Mouse (Mus musculus): Measurements from ENCODE around the gene Inhbe.

The Inhbe gene

GRCm38 (mm10) chr10:127352187-127352586 lies 2.0 kb downstream of the Inhbe start:
- POLR2A ChIA-PET = interaction anchor here in 3 of 4 experiments (1.0 to 6.0 kb wide), 11 partner anchors 12 to 187 kb away, joined by 3 to 46 read pairs (median 6); partner anchors contain the start of genes Gli1 (in 2 of the 3), B4galnt1 (in 1 of the 3), Mars (in 1 of the 3) and R3hdm2 (in 1 of the 3)

GRCm38 (mm10) chr10:127351719-127352118 lies 2.5 kb downstream of the Inhbe start:
- ChIA-PET POLR2A (interaction anchor here in 3 of 4 experiments (0.6 to 6.0 kb wide), 21 partner anchors 10 to 446 kb away, joined by 3 to 46 read pairs (median 5); partner anchors contain the start of genes Gli1 (in 3 of the 3), R3hdm2 (in 2 of the 3), Arhgap9 (in 1 of the 3) and B4galnt1 (in 1 of the 3)), CTCF (interaction anchor here (0.5 to 5.2 kb wide), 30 partner anchors 10 to 1594 kb away, joined by 3 to 180 read pairs (median 4); partner anchors contain the start of genes Gli1 (in 3 of the 4), Arhgap9 (in 1 of the 4), B4galnt1 (in 1 of the 4) and Inhbc (in 1 of the 4))

More at GRCm38 (mm10) chr10:127352187-127352586, 2.0 kb downstream of the Inhbe start:
- CTCF ChIA-PET = interaction anchor here in 3 of 4 experiments (0.5 to 5.2 kb wide), 18 partner anchors 10 to 304 kb away, joined by 3 to 180 read pairs (median 3); partner anchors contain the start of genes Gli1 (in 2 of the 3), Arhgap9 (in 1 of the 3), Inhbc (in 1 of the 3) and Ndufa4l2 (in 1 of the 3)

GRCm38 (mm10) chr10:127351285-127351595 lies 3.0 kb downstream of the Inhbe start:
- CTCF ChIA-PET = interaction anchor here (0.6 to 5.2 kb wide), 60 partner anchors 9 to 1595 kb away, joined by 3 to 180 read pairs (median 4); partner anchors contain the start of genes Gli1 (in 3 of the 4), Arhgap9 (in 2 of the 4), B4galnt1 (in 1 of the 4) and Inhbc (in 1 of the 4)

GRCm38 (mm10) chr10:127350594-127351284 lies 3.5 kb downstream of the Inhbe start:
- CTCF ChIA-PET = interaction anchor here (0.5 to 5.2 kb wide), 73 partner anchors 9 to 658 kb away, joined by 3 to 180 read pairs (median 4); partner anchors contain the start of genes Gli1 (in 3 of the 4), Arhgap9 (in 2 of the 4), B4galnt1 (in 1 of the 4) and Gpr182 (in 1 of the 4)
- POLR2A ChIA-PET = interaction anchor here (0.5 to 6.0 kb wide), 30 partner anchors 9 to 445 kb away, joined by 3 to 46 read pairs (median 4); partner anchors contain the start of genes Gli1 (in 3 of the 4), R3hdm2 (in 2 of the 4), Arhgap9 (in 1 of the 4) and Inhbc (in 1 of the 4)

More at GRCm38 (mm10) chr10:127351285-127351595, 3.0 kb downstream of the Inhbe start:
- POLR2A ChIA-PET = interaction anchor here in 3 of 4 experiments (0.5 to 6.0 kb wide), 28 partner anchors 9 to 445 kb away, joined by 3 to 46 read pairs (median 4); partner anchors contain the start of genes Gli1 (in 3 of the 3), R3hdm2 (in 2 of the 3), Arhgap9 (in 1 of the 3) and B4galnt1 (in 1 of the 3)

- ChIA-PET CTCF (interaction anchor here (0.6 to 5.2 kb wide), 53 partner anchors 8 to 538 kb away, joined by 3 to 180 read pairs (median 4); partner anchors contain the start of genes Gli1 (in 3 of the 4), Arhgap9 (in 2 of the 4), Gpr182 (in 1 of the 4) and Inhbc (in 1 of the 4)), POLR2A (interaction anchor here in 3 of 4 experiments (1.1 to 6.0 kb wide), 15 partner anchors 8 to 318 kb away, joined by 4 to 46 read pairs (median 6); partner anchors contain the start of genes Gli1 (in 3 of the 3), Mars (in 1 of the 3), Nab2 (in 1 of the 3) and R3hdm2 (in 1 of the 3))
Observed at GRCm38 (mm10) chr10:127349810-127350209, 4.4 kb downstream of the Inhbe start.

- CTCF ChIA-PET = interaction anchor here (0.5 to 5.2 kb wide), 70 partner anchors 9 to 822 kb away, joined by 3 to 180 read pairs (median 4); partner anchors contain the start of genes Arhgap9 (in 2 of the 4), Inhbc (in 2 of the 4), Atp5b (in 1 of the 4) and Gli1 (in 1 of the 4)
- POLR2A ChIA-PET = interaction anchor here (0.5 to 6.0 kb wide), 20 partner anchors 9 to 1150 kb away, joined by 3 to 46 read pairs (median 3); partner anchors contain the start of genes Gli1 (in 1 of the 4) and Os9 (in 1 of the 4)
Observed at GRCm38 (mm10) chr10:127348957-127349356, 5.3 kb downstream of the Inhbe start.

- ChIA-PET POLR2A (no interaction called here), CTCF (interaction anchor here in 2 of 4 experiments (1.1 to 1.6 kb wide), 3 partner anchors 24 to 167 kb away, joined by 3 to 4 read pairs (median 3); partner anchors contain the start of gene R3hdm2 (in 1 of the 2))
Observed at GRCm38 (mm10) chr10:127346173-127346572, 8.0 kb downstream of the Inhbe start.

GRCm38 (mm10) chr10:127343029-127343428 lies 11.2 kb downstream of the Inhbe start:
- POLR2A ChIA-PET = interaction anchor here in 2 of 4 experiments (1.3 to 4.6 kb wide), 4 partner anchors 8 to 371 kb away, joined by 4 to 25 read pairs (median 4); partner anchors contain the start of gene Pip4k2c (in 1 of the 2)

GRCm38 (mm10) chr10:127341891-127342639 lies 12.1 kb downstream of the Inhbe start, which contains the start of gene Gli1:
Gene Gli1 (minus strand): TSS chr10:127341974.
- POLR2A ChIA-PET = interaction anchor here in 3 of 4 experiments (0.6 to 4.6 kb wide), 20 partner anchors 8 to 1365 kb away, joined by 3 to 25 read pairs (median 4); partner anchors contain the start of gene Pip4k2c (in 2 of the 3)

More at GRCm38 (mm10) chr10:127343029-127343428, 11.2 kb downstream of the Inhbe start:
- CTCF ChIA-PET = interaction anchor here (0.6 to 13.4 kb wide), 8 partner anchors 7 to 408 kb away, joined by 3 to 180 read pairs (median 5); partner anchors contain the start of gene Arhgap9 (in 2 of the 4)

GRCm38 (mm10) chr10:127341360-127341690 lies 12.9 kb downstream of the Inhbe start:
- POLR2A ChIA-PET = interaction anchor here in 3 of 4 experiments (0.6 to 5.7 kb wide), 17 partner anchors 9 to 1366 kb away, joined by 3 to 26 read pairs (median 5); partner anchors contain the start of gene Pip4k2c (in 1 of the 3)
- CTCF ChIA-PET = interaction anchor here (0.6 to 13.4 kb wide), 15 partner anchors 9 to 338 kb away, joined by 3 to 180 read pairs (median 4); partner anchors contain the start of genes Arhgap9 (in 2 of the 4) and Agap2 (in 1 of the 4)

More at GRCm38 (mm10) chr10:127341891-127342639, 12.1 kb downstream of the Inhbe start, which contains the start of gene Gli1:
- CTCF ChIA-PET = interaction anchor here (0.6 to 13.4 kb wide), 16 partner anchors 8 to 337 kb away, joined by 3 to 180 read pairs (median 4); partner anchors contain the start of genes Arhgap9 (in 2 of the 4) and Agap2 (in 1 of the 4)

- ChIA-PET POLR2A (interaction anchor here in 3 of 4 experiments (0.7 to 6.4 kb wide), 14 partner anchors 9 to 170 kb away, joined by 3 to 46 read pairs (median 4); partner anchors contain the start of genes Mars (in 1 of the 3) and Pip4k2c (in 1 of the 3)), CTCF (interaction anchor here (0.9 to 13.4 kb wide), 9 partner anchors 9 to 336 kb away, joined by 3 to 180 read pairs (median 20); partner anchors contain the start of gene Arhgap9 (in 1 of the 4))
Observed at GRCm38 (mm10) chr10:127340577-127341359, 13.4 kb downstream of the Inhbe start.

- CTCF ChIA-PET = interaction anchor here (0.5 to 13.4 kb wide), 67 partner anchors 8 to 669 kb away, joined by 3 to 180 read pairs (median 5); partner anchors contain the start of genes Arhgap9 (in 3 of the 4), Lrp1 (in 2 of the 4), Agap2 (in 1 of the 4) and B4galnt1 (in 1 of the 4)
- POLR2A ChIA-PET = interaction anchor here in 3 of 4 experiments (0.6 to 6.9 kb wide), 50 partner anchors 8 to 1397 kb away, joined by 3 to 93 read pairs (median 4); partner anchors contain the start of genes Arhgap9 (in 3 of the 3), Mars (in 3 of the 3), Cdk4 (in 1 of the 3) and Eef1akmt3 (in 1 of the 3)
Observed at GRCm38 (mm10) chr10:127339683-127340576, 14.3 kb downstream of the Inhbe start.

- CTCF ChIA-PET = interaction anchor here (0.5 to 13.4 kb wide), 91 partner anchors 8 to 1308 kb away, joined by 3 to 180 read pairs (median 4); partner anchors contain the start of genes Arhgap9 (in 3 of the 4), Lrp1 (in 2 of the 4), R3hdm2 (in 2 of the 4) and Agap2 (in 1 of the 4)
- POLR2A ChIA-PET = interaction anchor here in 3 of 4 experiments (0.6 to 6.9 kb wide), 66 partner anchors 10 to 1398 kb away, joined by 3 to 93 read pairs (median 4); partner anchors contain the start of genes Arhgap9 (in 3 of the 3), Mars (in 3 of the 3), Cdk4 (in 1 of the 3) and Dctn2 (in 1 of the 3)
Observed at GRCm38 (mm10) chr10:127338930-127339682, 15.1 kb downstream of the Inhbe start.

All from embryonic stem cell, embryonic (primary cell).